Mouse (Mus musculus): Measurements from ENCODE around the gene Rapsn.
A peak's percentile ranks its signal among the peaks of the same experiment; 100 is the strongest.
"Not testable (repeated sequence)": the region's sequence is repeated elsewhere in the genome, so short reads cannot be mapped to it uniquely, and the experiment has no call there.

Gene Rapsn

DNA sequence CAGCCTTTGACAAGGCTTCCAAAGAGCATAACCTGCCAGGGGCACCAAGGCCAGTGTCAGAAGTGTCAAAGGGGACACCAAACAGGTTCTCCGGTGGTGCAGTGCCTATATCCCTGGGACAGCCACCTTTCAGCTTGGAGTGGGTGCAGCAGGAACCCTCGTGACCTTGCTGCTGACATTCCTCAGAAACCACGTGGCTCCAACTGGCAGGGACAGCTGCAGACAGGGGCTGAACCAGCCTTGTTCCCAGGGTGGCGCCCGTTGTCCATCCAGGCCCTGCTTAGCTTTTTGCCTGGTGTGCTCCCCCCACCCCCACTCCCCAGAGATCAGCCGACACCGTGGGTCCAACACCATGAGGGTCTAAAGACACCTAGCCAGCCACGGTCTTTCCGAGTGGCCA is at the start of gene Rapsn:
Gene Rapsn (plus strand): TSS at position 236 of the 400 bp plus-strand sequence.
- DNase-seq (ENCODE audit: low spot score in 2 of 2): no peak

DNA sequence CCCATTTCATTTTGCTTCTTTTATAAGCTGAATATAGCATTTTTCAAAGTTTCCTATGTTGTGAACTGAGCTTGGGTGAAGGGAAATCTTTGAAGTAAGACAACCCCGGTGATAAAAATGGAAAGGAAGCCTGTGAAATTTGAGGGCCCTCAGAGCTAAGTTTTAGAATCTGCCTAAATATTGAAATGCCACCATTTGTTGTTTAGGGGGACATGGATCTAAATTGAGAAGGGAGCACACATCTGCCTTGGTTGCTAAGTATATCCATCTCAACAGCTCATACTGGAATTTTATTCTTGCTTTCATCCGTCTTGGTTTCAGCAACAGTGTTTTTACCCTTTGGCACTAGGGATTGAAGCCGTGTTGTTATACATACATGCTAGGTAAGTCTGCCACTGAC is 49.4 kb upstream of the Rapsn start:
- no peak for DNase-seq (ENCODE audit: low spot score in 2 of 2)

DNA sequence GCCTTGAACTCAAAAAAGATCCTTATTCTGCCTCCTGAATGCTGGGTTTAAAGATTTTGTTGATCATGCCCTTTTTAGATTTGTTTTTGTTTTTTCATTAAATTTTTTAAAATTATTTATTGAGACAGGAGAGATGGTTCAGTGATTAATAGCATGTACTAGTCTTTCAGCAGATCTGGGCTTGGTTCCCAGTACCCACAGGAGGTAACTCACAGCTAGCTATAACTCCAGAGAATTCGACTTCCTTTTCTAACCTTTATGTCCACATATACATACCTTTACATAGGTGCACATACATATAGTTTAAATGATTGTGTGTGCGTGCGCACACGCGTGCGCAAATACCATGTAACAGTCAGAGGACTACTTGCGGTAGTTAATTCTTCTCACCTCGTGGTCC is 26.9 kb upstream of the Rapsn start:
- DNase-seq (ENCODE audit: low spot score in 2 of 2): no peak

DNA sequence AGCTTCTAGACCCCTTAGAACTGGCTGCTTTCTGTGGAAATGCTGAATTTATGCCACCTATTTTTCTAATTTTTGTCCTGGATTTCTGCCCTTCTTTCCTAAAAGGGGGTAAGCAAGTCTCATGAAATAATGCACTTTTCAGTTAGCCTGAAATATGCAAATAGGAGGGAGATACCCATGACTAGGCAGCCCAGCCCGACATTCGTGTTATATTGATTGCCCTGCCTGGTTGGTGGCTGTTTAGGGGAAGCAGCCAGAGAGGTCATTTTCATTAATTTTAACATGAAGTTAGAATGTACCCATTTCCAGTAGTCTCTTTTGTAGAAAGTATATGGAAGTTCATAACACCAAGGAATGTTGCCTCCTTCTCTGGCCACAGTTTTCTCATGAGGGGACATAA is 21.5 kb upstream of the Rapsn start:
- DNase-seq (ENCODE audit: low spot score in 2 of 2): no peak

DNA sequence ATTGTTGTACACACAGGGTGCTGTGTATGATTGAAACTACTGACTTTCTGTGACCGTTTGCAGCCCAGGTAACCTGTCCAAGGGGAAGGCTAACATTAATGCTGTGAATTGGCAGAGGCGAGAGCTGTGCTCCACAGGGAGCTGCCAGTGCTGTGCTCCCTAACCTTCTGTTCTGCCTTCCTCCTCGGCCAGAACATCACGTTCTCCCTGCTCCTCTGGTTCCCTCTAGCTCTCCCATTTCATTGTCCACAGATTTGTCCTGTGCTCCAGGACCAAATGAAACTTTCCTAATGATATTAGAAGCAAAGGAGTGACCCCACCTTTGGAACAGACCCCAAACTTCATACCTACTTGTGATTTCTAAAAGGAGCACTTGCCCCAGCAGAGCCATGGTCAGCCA is 20.0 kb upstream of the Rapsn start:
- no peak for DNase-seq (ENCODE audit: low spot score in 2 of 2)

DNA sequence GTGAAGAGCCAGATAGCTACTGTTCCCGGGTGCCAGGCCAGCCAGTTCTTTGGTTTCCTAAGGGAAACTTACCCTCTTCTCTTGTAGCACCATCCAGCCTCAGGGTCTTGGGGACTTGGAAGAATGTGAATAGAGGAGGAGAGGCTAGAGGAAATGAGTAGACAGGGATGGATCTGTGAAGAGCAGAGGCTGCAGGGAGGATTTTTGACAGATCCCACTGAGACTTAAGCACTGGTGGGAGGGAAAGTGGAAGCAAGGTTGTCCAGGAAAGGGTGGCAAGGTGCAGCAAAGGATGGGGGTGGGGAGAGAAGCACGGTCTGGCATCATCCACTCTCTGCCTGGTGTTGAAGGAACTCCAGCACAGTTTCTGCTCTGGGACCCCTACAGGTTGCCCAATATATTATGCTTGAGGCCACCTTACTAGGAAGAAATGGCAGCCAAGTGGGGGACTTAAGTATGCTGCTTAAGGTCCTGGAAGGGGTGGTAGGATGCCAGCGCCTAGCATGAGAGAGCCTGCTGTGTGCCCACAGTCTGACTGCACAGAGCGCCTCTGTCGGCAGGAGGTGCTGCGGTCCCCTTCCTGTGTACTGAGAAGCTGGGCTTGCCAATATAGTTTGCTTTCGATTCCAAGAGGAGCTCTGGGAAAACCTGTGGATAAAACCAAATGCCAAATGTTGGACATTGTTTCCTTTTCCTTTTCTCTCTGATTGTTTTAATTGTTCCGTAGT is 17.2 kb upstream of the Rapsn start:
- DNase-seq (ENCODE audit: low spot score in 2 of 2): no peak

DNA sequence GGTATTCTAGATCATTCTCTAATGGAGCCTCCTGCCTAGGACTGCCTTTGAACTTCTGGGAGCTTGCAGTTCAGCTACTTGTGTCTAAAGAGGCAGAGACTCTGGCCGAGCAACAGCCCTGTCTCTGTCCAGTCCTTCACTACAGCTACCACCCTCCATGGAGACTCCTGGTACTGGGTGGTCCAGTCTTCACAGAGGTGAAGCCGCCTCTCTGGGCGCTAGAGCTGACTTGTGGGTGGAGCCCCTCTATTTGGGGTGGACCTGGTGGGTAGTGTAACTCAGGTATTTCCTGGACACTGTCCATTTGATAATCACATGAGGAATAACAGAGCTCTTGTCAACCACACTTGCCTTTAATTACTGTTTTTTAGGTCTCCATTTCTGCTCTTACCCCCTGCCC is 15.5 kb upstream of the Rapsn start:
- DNase-seq (ENCODE audit: low spot score in 2 of 2): no peak

DNA sequence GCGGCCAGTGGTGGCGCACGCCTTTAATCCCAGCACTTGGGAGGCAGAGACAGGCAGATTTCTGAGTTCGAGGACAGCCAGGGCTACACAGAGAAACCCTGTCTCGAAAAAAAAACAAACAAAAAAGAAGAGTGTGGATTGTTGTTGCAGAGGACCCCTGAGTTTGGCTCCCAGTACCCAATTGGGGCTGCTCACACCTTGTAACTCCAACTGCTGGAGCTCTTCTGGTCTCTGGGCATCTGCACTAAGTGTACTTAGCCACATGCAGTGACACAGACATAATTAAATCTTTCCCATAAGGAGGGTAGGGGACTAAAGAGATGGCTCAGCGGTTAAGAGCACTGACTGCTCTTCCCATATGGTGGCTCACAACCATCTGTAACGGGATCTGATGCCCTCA is 13.2 kb upstream of the Rapsn start:
- DNase-seq (ENCODE audit: low spot score in 2 of 2): not testable (repeated sequence)

DNA sequence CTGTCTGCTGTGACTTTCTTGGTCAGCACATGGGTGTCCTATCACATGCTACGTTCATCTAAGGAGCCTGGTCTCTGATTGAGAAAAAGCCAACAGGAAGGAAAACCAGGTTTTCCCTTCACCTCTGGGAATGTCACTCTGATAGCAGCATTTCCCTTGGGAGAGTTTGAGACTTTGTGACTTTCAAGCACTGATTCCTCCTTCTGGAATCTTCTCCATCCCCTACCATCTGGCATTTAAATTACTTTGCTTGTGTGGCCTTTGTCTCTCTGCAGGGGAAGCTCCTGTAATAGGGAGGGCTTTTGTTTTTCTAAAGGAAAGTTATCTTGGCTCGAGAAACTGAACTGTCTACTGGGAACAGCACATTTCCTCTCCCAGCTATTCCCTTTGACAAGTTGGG is 12.3 kb upstream of the Rapsn start:
- DNase-seq (ENCODE audit: low spot score in 2 of 2): no peak

DNA sequence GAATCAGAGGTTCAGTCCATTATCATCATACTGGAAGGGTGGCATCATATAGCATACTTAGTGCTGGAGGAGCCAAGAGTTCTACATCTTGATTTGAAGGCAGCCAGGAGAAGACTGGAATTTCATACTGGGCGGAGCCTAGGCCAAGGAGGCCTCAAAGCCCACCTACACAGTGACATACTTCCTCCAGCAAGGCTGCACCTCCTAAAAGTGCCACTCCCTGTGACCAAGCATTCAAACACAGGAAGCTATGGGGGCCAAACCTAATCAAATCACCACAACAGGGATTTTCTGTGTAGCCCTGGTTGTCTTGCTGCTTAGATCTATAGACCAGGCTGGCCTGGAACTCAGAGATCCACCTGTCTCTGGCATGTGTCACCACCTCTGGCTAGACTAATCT is 11.5 kb upstream of the Rapsn start:
- DNase-seq (ENCODE audit: low spot score in 2 of 2): no peak

DNA sequence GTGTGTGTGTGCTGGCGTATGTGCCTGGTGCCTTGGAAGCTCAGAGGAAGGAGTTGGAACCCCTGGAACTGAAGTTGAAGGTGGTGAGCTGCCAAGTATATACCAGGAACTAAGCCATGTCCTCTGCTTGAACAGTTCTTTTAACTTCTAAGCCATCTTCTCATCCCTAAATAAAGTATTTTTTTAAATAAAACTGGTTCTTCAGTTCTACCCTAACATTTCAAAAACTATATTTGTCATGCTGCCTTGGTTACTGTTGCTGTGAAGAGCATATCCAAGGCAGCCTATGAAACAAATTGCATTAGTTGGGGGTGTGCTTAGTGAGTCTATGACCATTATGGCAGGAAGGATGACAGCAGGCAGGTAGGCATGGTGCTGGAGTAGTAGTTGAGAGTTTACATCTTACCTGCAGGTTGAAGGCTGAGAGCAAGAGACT is 10.3 kb upstream of the Rapsn start:
- DNase-seq (ENCODE audit: low spot score in 2 of 2): no peak

DNA sequence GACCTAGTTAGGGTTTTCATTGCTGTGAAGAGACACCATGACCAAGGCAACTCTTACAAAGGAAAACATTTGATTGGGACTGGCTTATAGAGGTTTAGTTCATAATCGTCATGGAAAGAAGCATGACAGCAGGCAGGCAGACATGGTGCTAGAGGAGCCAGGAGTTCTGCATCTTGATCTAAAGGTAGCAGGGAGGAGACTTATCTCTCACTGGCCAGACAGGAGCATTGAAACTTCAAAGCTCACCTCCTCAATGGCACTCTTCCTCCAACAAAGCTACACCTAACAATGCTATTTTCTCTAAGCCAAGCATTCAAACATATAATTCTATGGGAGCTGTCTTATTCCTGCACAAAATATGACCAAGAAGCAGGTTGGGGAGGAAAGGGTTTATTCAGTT is 8.9 kb upstream of the Rapsn start:
- DNase-seq (ENCODE audit: low spot score in 2 of 2): no peak

DNA sequence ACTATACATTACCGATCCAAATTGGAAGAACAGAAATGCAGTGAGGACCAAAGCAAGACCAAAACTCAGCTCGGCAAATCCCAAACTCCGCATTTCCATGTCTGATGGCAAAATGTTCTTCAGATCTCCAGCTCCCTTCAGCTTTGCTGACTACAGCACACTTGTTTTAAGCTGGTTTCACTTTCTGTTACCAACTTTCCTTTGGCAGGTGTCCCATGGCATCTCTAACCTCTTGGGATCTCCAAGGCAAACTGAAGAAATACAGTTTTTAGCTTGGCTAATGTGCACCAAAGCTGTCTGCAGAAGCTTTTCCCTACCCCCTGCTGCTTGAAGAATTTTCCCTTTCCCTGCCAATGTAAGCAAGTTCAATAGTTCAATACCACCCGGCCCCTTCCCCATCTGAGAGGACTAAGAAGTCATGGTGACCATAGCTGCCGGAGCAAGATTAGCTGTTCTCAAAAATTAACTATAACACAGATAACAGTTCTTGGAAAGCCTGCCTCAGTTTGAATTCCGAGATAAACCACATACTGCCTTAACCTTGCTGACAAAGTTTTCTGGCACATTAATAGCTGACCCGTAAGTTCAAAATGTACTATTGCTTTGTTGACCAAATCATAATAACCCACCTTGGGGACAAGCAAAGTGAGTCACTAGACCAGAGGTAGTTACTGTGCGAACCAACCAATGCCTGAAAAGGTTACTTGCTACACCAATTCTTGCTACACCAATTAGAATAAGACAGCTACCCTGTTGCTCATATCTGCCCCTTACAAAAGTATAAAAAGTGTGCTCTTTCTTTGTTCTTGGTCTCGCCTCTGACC is 7.8 kb upstream of the Rapsn start:
- DNase-seq (ENCODE audit: low spot score in 2 of 2): no peak

DNA sequence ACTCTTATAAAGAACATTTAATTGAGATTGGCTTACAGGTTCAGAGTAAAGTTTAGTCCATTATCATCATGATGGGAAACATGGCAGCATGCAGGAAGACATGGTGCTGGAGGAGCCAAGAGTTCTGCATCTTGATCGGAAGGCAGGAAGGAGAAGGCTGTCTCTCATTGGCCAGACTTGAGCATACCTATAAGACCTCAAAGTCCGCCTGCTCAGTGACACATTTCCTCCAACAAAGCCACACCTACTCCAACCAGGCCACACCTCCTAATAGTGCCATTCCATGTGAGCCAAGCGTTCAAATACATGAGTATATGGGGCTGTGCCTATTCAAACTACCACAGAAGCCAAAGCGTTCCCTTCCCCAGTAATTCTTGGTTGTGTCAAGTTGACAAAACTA is 4.2 kb upstream of the Rapsn start:
- no peak for DNase-seq (ENCODE audit: low spot score in 2 of 2)

DNA sequence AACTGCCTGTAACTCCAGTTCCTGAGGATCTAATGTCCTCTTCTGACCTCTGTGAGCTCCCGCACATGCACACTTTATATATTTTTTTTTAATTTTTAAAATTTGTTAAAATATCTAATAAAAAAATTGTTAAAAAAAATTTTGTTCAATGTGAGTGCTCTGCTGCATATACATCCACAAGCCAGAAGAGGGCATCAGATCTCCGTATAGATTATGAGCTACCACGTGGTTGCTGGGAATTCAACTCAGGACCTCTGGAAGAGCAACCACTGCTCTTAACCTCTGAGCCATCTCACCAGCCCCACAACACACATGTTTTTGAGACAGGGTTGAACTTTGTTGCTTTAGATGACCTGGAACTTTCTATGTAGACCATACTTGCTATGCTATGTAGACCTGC is 2.4 kb upstream of the Rapsn start:
- DNase-seq (ENCODE audit: low spot score in 2 of 2): no peak

DNA sequence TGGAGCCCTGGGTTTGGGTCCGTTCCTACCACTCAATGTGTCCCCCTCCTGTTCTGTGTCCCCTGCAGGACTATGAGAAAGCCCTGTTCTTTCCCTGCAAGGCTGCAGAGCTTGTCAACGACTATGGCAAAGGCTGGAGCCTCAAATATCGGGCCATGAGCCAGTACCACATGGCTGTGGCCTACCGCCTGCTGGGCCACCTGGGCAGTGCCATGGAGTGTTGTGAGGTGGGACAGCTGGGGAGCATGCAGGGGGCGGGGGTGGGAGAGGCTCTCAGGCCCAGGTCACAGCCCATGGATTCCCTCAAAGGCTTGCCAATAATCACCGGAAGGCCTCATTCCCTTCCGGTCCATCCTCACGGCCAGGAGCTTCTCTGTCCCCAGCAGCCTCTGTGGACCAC is 6.4 kb downstream of the Rapsn start:
- DNase-seq (ENCODE audit: low spot score in 2 of 2): no peak

DNA sequence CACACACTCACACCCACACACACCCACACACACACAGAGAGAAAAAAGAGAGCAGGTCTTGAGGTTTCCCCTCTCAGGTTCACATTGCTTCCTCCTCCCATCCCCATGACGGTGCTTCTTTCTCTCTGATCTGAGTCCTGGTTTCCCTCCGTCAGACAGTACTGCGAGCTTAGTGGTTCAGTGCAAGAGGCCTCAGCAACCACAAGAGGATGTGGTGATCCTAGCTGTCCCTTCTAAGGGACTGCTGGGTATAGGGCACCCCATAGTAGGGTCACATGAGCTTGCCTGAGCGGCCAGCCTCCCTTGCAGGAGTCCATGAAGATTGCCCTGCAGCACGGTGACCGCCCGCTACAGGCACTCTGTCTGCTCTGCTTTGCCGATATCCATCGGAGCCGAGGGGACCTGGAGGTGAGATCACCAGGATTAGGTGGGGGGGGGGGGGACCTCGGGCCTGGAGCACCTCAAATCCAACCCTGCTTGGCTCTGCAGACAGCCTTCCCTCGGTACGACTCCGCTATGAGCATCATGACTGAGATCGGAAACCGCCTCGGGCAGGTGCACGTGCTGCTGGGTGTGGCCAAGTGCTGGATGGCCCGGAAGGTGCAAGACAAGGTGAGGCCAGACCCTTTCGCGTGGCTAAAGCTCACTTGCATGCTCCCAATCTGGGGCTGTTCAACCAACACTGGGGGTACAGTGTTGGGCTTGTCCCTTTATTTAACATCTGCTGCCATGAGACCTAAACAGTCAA is 7.4 kb downstream of the Rapsn start:
- DNase-seq (ENCODE audit: low spot score in 2 of 2): peak in 1 of 2 experiments; percentile 22

DNA sequence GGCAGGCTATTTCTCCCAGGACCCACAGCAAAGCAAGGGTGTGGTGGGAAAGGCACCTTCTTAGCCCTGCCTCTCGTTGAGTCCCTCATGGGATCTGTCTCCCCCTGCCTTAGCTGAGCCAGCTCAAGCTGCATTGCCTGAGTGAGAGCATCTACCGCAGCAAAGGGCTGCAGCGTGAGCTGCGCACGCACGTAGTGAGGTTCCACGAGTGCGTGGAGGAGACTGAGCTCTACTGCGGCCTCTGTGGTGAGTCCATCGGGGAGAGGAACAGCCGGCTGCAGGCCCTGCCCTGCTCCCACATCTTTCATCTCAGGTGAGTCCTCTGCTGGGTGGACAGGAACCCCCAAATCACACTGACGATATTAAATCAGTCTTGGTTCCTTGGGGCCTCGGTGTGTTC is 9.3 kb downstream of the Rapsn start:
- DNase-seq (ENCODE audit: low spot score in 2 of 2): no peak

DNA sequence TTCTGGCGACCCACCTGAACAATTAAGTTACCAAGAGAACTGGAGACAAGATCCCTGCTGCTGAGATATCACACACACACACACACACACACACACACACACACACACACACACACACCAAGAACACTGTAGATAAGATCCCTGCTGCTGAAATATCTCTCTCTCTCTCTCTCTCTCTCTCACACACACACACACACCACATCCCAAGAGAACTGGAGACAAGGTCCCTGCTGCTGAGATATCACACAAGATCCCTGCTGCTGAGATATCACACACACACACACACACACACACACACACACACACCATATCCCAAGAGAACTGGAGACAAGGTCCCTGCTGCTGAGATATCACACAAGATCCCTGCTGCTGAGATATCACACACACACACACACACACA is 10.4 kb downstream of the Rapsn start:
- not testable (repeated sequence) for DNase-seq (ENCODE audit: low spot score in 2 of 2)

DNA sequence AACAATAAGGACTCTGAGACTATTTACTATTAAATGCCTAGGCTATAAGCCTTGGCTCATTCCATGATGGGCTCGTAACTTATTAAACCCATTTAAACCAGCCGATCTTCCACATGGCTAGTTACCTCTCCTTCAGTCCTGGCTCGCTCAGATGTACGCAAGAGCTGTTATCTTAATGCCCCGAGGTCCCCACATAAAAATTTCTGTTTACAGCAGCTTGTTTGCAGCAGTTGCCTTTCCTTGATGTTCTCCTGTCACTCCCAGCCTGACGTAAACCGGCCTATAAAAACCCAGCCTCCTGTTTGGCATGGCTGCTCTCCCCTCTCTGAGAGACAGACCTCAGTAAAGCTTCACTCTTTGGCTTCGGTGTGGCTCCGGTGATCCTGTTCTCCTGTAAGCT is 11.9 kb downstream of the Rapsn start:
- DNase-seq (ENCODE audit: low spot score in 2 of 2): no peak

DNA sequence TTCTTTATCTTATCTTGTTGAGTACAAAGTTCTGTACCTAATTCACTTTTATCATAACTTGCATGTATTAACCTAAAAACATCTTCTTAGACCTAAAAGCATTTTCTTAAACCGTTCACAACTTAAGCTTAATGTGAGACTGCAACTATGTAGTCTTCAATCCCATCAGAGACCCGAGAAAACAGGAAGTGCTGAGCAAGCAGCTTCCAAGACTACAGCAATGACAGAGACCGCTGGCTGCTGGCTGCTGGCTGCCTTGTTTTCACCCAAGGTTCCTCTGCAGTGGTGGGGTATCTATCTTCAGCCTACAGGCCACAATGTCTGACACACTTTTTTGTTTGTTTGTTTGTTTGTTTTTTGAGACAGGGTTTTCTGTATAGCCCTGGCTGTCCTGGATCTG is 16.5 kb downstream of the Rapsn start:
- DNase-seq (ENCODE audit: low spot score in 2 of 2): no peak

DNA sequence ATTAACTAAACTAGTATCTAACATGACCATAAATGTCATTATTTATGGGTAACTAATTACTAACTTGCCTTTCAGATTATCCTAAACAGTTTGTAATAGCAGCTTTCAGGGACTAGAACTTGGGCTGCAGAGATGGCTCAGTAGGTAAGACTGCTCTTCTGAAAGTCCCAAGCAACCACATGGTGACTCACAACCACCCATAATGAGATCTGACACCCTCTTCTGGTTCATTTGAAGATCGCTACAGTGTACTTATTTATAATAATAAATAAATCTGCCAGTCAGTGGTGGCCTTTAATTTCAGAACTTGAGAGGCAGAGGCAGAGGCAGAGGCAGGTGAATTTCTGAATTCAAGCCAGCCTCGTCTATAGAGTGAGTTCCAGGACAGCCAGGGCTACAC is 17.3 kb downstream of the Rapsn start:
- DNase-seq (ENCODE audit: low spot score in 2 of 2): no peak

Data from thymus, postnatal 10 days (tissue).